Mouse (Mus musculus) left cerebral cortex, postnatal 14 days (tissue): ENCODE measurements at regions not wholly inside any gene's neighbourhood (a gene's known extent, or its start where the extent isn't known, plus 50 kb on each side); places are given as distances from the start of the nearest gene placed in this dataset.
A peak's percentile ranks its signal among the peaks of the same experiment; 100 is the strongest.

Experiments
- DNase-seq, 2 experiments: peaks; one replicate each; pipeline ENCODE4 v3.0.0; 2021 to 2022; ENCODE audit warnings: low spot score in 2 of 2, mixed read lengths in 1 of 2
- intact Hi-C: fragments of 180-260 bp; cut with DNase I; formaldehyde crosslinking; loops from one replicate; pipeline ENCODE4 v1.15.1; 2025

DNA sequence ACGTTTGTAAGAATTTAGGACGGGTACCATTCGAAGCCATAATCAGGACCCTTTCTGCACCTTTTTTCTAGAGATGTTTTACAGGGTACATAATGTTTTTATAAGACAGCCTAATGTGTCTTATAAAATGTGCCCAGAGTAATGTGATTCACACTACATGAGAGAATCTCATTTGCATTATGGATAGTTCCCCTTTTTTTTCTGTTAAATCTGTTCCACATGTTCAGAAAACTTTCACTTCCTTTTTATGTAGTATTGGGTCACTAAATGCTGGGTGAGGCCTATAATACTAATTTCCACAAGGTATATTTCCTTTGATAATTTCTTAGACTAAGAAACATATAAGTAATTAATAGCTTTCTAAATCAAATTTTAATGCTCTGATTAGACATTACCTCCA is 822.7 kb downstream of the Dnah5 start:
- intact Hi-C loops = no loop called here
- DNase-seq = no peak

DNA sequence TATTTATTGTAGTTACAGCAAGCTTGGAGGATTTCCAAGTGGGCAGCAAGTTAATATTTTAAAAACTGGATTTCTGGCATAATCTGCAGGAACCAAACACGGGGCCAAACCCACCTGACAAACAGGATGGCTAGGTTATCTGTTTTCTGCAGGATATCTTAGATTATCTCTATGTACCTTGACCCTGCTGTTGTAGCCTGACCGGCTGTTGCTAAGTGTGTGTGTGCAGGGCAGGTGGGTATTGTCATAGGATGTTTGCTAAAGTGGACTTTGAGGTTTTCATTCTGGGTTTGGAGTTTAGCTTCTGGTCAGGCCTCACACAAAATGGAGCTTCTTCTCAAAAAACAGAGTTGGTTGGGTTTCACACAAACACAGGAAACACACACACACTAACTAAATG is 835.4 kb downstream of the Dnah5 start:
- no peak for DNase-seq
- intact Hi-C loops = no loop called here

DNA sequence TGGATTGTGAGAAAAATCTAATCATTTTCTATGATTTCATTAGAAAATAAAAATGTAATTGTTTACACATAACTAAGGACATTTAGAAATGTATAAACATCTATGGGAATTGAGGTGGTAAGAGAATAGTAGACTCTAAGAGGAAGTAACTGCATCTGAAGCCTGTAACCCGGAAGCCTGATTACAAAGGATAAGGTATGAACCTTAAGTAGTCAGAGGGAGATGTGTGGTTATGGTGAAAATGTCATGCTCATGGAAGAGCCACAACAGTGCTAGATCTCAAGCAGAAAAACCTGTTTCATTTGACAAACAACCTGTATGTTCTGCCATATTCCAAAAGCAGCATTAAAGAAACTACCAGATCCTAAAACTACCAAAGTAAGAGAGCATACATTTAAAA is 847.6 kb downstream of the Dnah5 start:
- intact Hi-C loops = no loop called here

DNA sequence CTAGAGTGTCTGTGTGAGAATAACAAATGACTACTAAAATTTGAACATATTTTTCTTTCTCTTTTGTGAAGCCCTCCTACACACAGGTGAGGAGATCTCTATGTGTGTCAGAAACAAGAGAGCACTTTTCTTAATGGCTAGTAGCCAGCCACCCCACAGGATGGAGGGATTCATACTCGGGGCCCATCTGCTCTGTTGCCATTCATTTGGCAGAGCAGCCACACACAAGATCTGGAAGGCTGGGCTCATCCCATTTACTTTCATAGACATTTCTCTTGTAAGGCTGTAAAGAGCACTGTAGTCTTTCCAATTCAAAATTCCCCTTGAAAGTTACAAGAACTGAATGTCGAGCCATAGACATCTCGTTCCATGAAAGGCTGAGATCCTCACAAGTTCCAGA is 848.2 kb downstream of the Dnah5 start:
- DNase-seq = no peak
- intact Hi-C loops = no loop called here

More for the DNA sequence above, 847.6 kb downstream of the Dnah5 start:
- DNase-seq = no peak

DNA sequence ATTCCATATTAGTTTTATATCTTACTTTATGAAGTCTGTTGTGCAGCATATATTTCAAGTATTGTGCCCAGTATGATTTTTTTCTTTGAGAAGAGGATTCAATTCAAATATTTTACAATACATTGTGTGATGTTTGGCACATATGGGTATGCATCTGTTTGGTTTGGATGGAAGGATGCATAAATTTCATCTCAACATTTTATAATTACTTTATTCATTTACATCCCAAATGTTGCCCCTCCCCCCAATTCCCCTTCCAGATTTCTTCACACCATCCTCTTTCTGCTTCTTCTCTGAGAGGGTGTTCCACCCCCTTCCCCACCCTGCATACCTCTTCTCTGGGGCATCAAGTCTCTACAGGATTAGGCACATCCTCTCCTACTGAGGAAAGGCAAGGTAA is 857.5 kb downstream of the Dnah5 start:
- no peak for DNase-seq
- intact Hi-C loops = no loop called here

DNA sequence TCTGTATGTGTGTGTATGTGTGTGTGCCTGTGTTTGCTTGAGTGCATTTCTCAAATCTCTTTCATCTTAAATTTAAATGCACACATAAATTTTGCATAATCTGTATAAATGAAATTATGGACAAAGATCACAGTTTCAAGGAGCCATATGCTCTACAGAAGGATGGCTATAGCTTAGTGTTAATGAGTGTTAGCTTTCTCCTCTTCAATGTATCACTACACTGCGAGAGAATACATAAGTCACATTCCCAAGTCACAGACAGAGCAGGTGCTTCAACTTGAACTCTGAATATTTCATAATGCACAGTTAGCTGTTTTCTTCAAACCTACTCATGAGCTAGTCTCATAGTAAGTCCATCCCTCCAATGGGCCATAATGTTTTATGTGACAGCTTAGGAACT is 865.5 kb downstream of the Dnah5 start:
- no peak for DNase-seq
- intact Hi-C loops = no loop called here

DNA sequence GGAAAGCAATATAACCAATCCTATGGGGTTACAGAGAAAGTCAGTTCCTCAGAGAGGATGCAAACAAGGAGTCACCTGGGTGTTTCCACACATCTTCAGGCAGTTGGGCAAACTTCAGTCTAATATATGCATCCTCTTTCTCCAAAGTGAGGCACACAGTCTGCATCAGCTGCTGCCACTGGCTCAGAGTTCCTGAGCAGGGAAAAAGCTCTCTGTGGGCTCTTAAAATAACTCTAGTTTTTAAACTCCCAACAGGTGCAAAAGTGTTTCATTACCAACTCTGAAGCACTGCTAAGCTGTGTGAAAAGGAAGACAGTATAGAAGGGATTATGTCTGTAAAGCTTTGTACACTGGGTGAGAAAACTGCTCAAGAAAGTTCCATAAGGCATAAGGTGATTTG is 874.2 kb downstream of the Dnah5 start:
- intact Hi-C loops = no loop called here
- DNase-seq = no peak

DNA sequence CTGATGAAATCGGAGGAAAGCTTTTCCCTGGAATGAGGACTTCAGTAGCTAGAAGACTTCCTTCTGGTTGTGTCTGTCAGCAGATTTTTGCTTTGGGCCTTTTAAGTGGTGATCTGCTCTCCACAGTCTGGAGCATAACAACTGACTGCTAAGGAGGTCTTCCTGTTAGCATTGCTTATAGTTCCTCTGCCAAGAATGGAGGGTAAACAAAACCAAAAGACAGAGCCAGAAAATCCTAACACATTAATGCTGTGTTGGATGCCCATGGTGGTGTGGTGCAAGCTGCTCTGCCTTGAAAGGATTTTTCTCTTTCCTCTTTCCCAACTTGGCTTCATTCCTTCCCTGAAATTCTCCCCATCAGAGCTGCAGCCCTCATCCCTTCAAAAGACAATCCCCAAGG is 901.0 kb downstream of the Dnah5 start:
- intact Hi-C loops = no loop called here
- DNase-seq = no peak

DNA sequence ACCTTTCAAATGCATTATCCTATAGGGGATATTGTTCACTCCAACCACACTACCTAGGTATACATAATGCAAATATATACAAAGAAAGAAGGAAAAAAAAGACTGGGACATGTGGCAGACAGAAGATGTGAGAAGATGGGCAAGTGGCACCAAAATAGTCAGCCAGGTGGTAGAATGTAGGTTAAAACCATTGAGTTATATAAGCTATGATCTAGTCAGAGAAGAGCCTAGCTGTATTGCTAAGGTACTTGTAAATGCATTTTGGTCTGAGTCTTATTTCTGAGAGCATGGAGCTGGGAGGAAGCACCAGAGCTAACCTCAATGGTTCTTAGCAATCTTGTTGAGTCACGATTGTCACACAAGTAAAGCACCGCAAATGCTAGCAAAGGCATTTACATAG is 943.1 kb downstream of the Dnah5 start:
- intact Hi-C loops = no loop called here
- peak in 1 of 2 experiments; percentile 6 for DNase-seq
